Mouse (Mus musculus): ENCODE data around the gene Tmem143.

GRCm38 (mm10) chr7:45859008-45859407, 37.7 kb upstream of the Tmem143 start:
- no peak for TF ChIP-seq CTCF (IDR thresholded peaks at IDR 0.05; ENCODE audit: low read depth)
- no peak for TF ChIP-seq EP300 (IDR thresholded peaks at IDR 0.05; ENCODE audit: low read depth)

Data from liver, postnatal 0 days (tissue).